Mouse (Mus musculus): Measurements from ENCODE around the gene Gm44973. TPM values are rescaled to one million over a fixed set of nuclear protein-coding genes. Genes with fewer than 3 reads are reported as not detected.
"Not testable (repeated sequence)": the region's sequence is repeated elsewhere in the genome, so short reads cannot be mapped to it uniquely, and the experiment has no call there.

The Gm44973 gene
- total RNA-seq, 2 experiments from 2014 or later: not detected

DNA sequence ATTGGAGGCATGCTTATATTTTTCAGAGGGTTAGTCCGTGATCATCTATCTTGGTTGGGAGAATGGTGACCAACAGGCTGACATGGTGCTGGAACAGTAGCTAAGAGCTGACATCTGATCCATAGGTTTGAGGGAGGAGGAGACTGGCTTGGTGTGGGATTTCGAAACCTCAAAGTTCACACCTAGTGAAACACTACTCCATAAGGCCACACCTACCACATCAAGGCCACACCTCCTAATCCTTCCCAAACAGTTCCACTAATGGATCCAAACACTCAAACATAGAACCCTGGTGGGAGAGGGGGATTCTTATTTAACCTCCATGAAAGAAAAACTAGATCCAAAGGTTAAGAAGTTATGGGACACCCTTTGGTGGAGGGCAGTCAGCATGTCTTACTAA lies 1.6 kb downstream of the Gm44973 start:
- DNase-seq: no peak

- DNase-seq: no peak
Observed at GRCm38 (mm10) chr7:5017352-5017751, 2.1 kb downstream of the Gm44973 start.

- DNase-seq: no peak
Observed at GRCm38 (mm10) chr7:5017931-5018330, 2.6 kb downstream of the Gm44973 start.

DNA sequence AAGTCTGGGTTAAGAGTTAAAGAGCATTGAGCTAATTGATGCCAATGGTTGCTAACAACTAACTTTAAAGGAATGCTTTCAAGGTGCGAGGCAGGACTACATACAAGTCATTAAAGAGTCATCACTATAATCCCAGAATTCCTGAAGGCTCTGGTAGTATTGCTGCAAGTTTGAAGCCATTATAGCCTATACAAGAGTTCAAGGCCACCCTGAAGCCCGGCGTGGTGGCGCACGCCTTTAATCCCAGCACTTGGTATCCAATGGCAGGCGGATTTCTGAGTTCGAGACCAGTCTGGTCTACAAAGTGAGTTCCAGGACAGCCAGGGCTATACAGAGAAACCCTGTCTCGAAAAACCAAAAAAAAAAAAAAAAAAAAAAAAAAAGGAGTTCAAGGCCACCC lies 4.3 kb downstream of the Gm44973 start:
- DNase-seq: not testable (repeated sequence)

GRCm38 (mm10) chr7:5020000-5020681 lies 4.8 kb downstream of the Gm44973 start, which contains the start of the genes Zfp865 and Ccdc106:
Zfp865 (plus strand) TSS chr7:5020376.
Ccdc106 (plus strand) TSS chr7:5020553.
- DNase-seq: peak; percentile 99

DNA sequence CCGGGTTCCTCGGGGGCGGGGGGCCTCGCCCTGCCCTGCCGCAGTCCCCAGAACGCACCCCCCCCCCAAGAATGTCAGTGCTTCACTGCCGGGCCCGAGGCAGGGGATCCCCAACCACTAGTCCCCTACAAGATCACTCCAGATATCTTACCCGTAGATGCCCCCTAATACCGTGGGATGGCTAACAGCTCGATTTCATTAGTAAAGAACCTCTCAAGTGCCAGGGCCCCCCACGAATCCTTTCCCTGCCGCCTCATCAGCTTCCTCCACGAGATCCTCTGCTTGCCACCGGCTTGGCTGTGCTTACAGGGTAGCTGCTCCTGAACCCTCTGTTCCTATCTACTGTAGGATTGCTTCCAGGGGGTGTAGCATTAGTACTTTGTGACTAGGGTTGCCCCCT lies 5.4 kb downstream of the Gm44973 start:
- DNase-seq: no peak

DNA sequence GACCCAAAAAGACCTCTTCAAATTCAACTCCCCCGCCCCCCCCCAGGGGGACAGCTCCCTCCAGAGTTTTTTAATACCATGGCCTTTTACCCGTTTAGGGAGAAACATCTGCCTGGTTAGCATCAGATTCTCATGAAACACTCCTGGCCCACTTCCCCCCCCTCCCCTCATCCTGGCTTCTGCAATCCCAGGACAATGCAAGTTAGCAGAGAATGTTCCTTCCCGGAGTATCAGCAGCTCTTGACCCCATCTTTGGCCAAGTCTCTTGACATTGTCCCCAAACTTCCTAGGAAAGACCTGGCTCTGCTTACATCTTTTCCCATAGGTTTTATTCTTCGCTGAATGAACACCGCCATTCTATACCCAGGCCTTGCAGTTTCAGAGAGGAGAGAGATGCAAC lies 5.9 kb downstream of the Gm44973 start:
- no peak for DNase-seq

- no peak for DNase-seq
Observed at GRCm38 (mm10) chr7:5029543-5029942, 14.2 kb downstream of the Gm44973 start.

GRCm38 (mm10) chr7:5029946-5030345 lies 14.7 kb downstream of the Gm44973 start:
- DNase-seq: no peak

DNA sequence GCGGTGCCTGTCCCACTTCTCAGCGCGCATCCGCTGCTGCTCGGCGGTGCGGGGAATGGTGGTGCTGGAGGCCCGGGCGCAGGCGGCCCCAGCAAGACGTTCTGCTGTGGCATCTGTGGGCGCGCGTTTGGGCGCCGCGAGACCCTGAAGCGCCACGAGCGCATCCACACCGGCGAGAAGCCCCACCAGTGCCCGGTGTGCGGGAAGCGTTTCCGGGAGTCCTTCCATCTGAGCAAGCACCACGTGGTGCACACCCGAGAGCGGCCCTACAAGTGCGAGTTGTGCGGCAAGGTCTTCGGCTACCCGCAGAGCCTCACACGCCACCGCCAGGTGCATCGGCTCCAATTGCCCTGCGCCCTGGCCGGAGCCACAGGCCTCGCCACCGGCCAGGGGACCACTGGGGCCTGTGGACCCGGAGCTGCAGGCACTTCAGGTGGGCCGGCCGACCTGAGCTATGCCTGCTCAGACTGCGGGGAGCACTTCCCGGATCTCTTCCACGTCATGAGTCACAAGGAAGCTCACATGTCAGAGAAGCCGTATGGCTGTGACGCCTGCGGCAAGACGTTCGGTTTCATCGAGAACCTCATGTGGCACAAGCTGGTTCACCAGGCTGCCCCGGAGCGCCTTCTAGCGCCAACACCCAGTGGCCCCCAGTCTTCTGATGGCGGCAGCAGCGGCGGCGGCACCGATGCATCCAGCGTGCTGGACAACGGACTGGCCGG lies 15.4 kb downstream of the Gm44973 start:
- no peak for DNase-seq

GRCm38 (mm10) chr7:5031496-5031895 lies 16.2 kb downstream of the Gm44973 start:
- DNase-seq: no peak

DNA sequence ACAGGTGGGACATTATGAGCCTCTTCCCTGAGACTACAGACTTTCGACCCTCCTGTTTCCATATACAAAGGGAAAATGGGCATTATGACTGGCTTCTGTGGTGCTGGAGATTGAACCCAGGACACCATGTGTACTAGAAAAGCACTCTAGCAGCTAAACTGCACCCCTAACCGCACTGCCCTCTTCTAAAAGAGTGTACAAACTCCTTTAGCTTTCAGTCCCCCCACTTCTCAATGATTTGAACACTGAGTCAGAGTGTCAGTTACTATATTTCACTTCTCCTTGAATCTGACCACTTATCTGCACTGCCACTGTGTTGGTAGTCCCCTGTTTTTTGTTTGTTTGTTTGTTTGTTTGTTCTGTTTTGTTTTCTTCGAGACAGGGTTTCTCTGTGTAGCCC lies 18.5 kb downstream of the Gm44973 start, which contains the start of gene 4632433K11Rik:
Gene 4632433K11Rik, plus strand, starts transcription at position 301 of the 400 bp plus-strand sequence.
- DNase-seq: no peak

GRCm38 (mm10) chr7:5035628-5036027 lies 20.3 kb downstream of the Gm44973 start:
- no peak for DNase-seq

- no peak for DNase-seq
Observed at GRCm38 (mm10) chr7:5036136-5036535, 20.8 kb downstream of the Gm44973 start.

- no peak for DNase-seq
Observed at GRCm38 (mm10) chr7:5037026-5037425, 21.7 kb downstream of the Gm44973 start.

- DNase-seq: no peak
Observed at GRCm38 (mm10) chr7:5037467-5037866, 22.2 kb downstream of the Gm44973 start.

DNA sequence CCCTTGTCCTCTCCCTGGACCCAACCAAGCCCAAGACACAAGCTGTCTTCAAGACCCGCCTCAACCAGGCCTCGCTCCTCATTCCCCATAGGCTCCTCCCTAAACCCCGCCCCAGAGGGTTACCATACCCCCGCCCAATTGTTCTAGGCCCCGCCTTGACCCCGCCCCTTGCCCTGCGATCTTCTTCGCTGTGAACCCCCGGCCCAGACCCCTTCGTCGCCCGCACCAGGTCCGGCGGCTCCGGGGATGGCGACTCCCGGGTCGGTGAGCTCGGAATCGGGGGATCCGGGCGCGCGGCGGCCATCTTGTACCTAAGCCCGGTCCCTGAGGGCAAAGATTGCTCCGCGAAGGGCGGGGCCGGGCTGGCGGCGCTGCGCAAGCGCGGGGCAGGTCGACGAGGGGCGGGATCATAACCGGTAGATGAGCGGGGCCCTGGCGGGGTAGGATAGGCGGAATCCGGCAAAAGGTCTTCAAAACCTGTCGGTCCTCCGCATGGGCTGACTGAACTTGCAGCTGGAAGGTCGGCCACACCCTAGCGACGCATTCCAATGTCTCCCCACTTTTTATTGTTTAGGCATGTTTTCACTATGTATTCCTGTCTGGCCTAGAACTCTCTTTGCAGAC lies 22.9 kb downstream of the Gm44973 start, which contains the start of gene Zfp784:
Gene Zfp784, minus strand, starts transcription at position 338 of the 624 bp plus-strand sequence.
- DNase-seq: peak; percentile 94

- DNase-seq: no peak
Observed at GRCm38 (mm10) chr7:5038940-5039339, 23.6 kb downstream of the Gm44973 start.

GRCm38 (mm10) chr7:5044981-5045380 lies 29.7 kb downstream of the Gm44973 start:
- no peak for DNase-seq

GRCm38 (mm10) chr7:5046112-5046511 lies 30.8 kb downstream of the Gm44973 start:
- no peak for DNase-seq

GRCm38 (mm10) chr7:5047313-5047712 lies 32.0 kb downstream of the Gm44973 start:
- DNase-seq: no peak

GRCm38 (mm10) chr7:5051193-5052192 lies 36.2 kb downstream of the Gm44973 start, which contains the start of gene Zfp580:
Zfp580 (plus strand) TSS chr7:5051538.
- DNase-seq: peak; percentile 79 to 81
